In genomic region chr7:117333936-117334335, GRCm38 (mm10) we compare ENCODE assay signal across 30 mouse cellular contexts. TPM values are rescaled to one million over a fixed set of nuclear protein-coding genes. Genes with fewer than 3 reads are reported as not detected.
DNase-seq lines count a peak whose midpoint lies in the region; ATAC-seq and TF ChIP-seq lines count a peak whose summit lies in the region.
"Had no signal": no experiment of that assay in that cellular context is flagged by ENCODE, and none has a peak within 500 bp of the region (broad histone marks: within the 10 kb centered on the region; RNA-seq: fewer than 3 reads in every experiment).

No protein-coding gene starts in this region.

- no peak overlapping the region for H3K27ac ChIP-seq in intestine, postnatal 0 days (ENCODE audit: low read depth, low read length)
- H3K27ac ChIP-seq in forebrain, embryonic 14.5 days (ENCODE audit: low read depth, low read length) = no peak overlapping the region
- H3K27ac ChIP-seq: embryonic facial prominence, embryonic 13.5 days; forebrain, embryonic 12.5 days; gastrocnemius, adult 2 months; hindbrain, embryonic 10.5 days; hindbrain, embryonic 13.5 days had no signal

- H3K4me3 ChIP-seq in E14TG2a.4 (replicated peaks; ENCODE audit: low read length) = no peak overlapping the region
- no peak overlapping the region for H3K4me3 ChIP-seq in intestine, postnatal 0 days (ENCODE audit: low read depth, low read length)
- H3K4me3 ChIP-seq in forebrain, embryonic 14.5 days (ENCODE audit: low read depth, low read length) = no peak overlapping the region
- H3K4me3 ChIP-seq: embryonic facial prominence, embryonic 13.5 days; erythroblast, embryonic 14.5 days; forebrain, embryonic 12.5 days; gastrocnemius, adult 2 months; hindbrain, embryonic 10.5 days; hindbrain, embryonic 13.5 days had no signal

- H3K9me3 ChIP-seq in E14TG2a.4 (ENCODE audit: low read length) = no peaks in the 10 kb centered on the region
- no peaks in the 10 kb centered on the region for H3K9me3 ChIP-seq in intestine, postnatal 0 days (ENCODE audit: control insufficient read depth)
- no peaks in the 10 kb centered on the region for H3K9me3 ChIP-seq in forebrain, embryonic 14.5 days (replicated peaks; ENCODE audit: control insufficient read depth, low read length)
- H3K9me3 ChIP-seq: embryonic facial prominence, embryonic 13.5 days; forebrain, embryonic 12.5 days; hindbrain, embryonic 10.5 days; hindbrain, embryonic 13.5 days had no signal

- H3K27me3 ChIP-seq in E14TG2a.4 (ENCODE audit: insufficient read depth, low read length) = no peaks in the 10 kb centered on the region
- no peaks in the 10 kb centered on the region for H3K27me3 ChIP-seq in Patski
- no peaks in the 10 kb centered on the region for H3K27me3 ChIP-seq in intestine, postnatal 0 days (replicated peaks; ENCODE audit: control insufficient read depth, insufficient read depth, low read length)
- no peaks in the 10 kb centered on the region for H3K27me3 ChIP-seq in forebrain, embryonic 14.5 days (replicated peaks; ENCODE audit: control insufficient read depth, insufficient read depth, low read length)
- H3K27me3 ChIP-seq: embryonic facial prominence, embryonic 13.5 days; forebrain, embryonic 12.5 days; hindbrain, embryonic 13.5 days had no signal

- CTCF ChIA-PET in Patski (lab: Charles Lee) = no interaction called here

- ATAC-seq in CD4-positive, CD25-positive, alpha-beta regulatory T cell, adult 4 months = no peak
- no peak for ATAC-seq in Patski
- no peak for ATAC-seq in intestine, postnatal 0 days
- ATAC-seq in forebrain, embryonic 14.5 days = no peak
- ATAC-seq: forebrain, postnatal 0 days; hindbrain, embryonic 16.5 days; inflammation-experienced regulatory T-cells, adult 6 months; intestine, embryonic 16.5 days had no signal

- POLR2A ChIA-PET in Patski (lab: Charles Lee) = no interaction called here

- H3K9ac ChIP-seq in intestine, postnatal 0 days (ENCODE audit: low read depth, low read length) = no peak overlapping the region
- H3K9ac ChIP-seq in forebrain, embryonic 14.5 days (ENCODE audit: low read length) = no peak overlapping the region
- H3K9ac ChIP-seq: embryonic facial prominence, embryonic 13.5 days; forebrain, embryonic 12.5 days; forebrain, postnatal 0 days; hindbrain, embryonic 13.5 days had no signal

- no peak overlapping the region for H3K4me2 ChIP-seq in intestine, postnatal 0 days (replicated peaks; ENCODE audit: low read depth)
- H3K4me2 ChIP-seq in forebrain, embryonic 14.5 days (ENCODE audit: low read length) = no peak overlapping the region
- H3K4me2 ChIP-seq: embryonic facial prominence, embryonic 13.5 days; forebrain, embryonic 12.5 days; heart, embryonic 11.5 days; hindbrain, embryonic 13.5 days had no signal

- intact Hi-C loops in heart, postnatal 10 days (cut with DNase I) = no loop called here

- WGBS in intestine, postnatal 0 days = 79% methylated on average over 5 of the region's 5 CpGs
- WGBS in forebrain, embryonic 14.5 days = 84% methylated on average over 5 of the region's 5 CpGs

- in situ Hi-C loops in Patski (cut with MboI; ENCODE audit: low pct_unique_long_range_greater_than_20kb) = no loop called here

- H3K4me1 ChIP-seq in E14TG2a.4 (replicated peaks; ENCODE audit: low read depth, low read length) = no peaks in the 10 kb centered on the region
- no peaks in the 10 kb centered on the region for H3K4me1 ChIP-seq in intestine, postnatal 0 days (replicated peaks; ENCODE audit: control insufficient read depth, insufficient read depth, low read length)
- H3K4me1 ChIP-seq in forebrain, embryonic 14.5 days (ENCODE audit: control insufficient read depth, insufficient read depth, low read length) = no peaks in the 10 kb centered on the region
- H3K4me1 ChIP-seq: embryonic facial prominence, embryonic 13.5 days; forebrain, embryonic 12.5 days; hindbrain, embryonic 10.5 days; hindbrain, embryonic 13.5 days had no signal

- peak; percentile 42 for TF ChIP-seq CTCF in E14TG2a.4 (conservative IDR thresholded peaks at IDR 0.05; ENCODE audit: low read length)
- TF ChIP-seq CTCF in Patski (IDR thresholded peaks at IDR 0.05) = peak; percentile 17
- TF ChIP-seq CTCF in intestine, postnatal 0 days (IDR thresholded peaks at IDR 0.05; ENCODE audit: low read depth) = no peak

- no peaks in the 10 kb centered on the region for H3K36me3 ChIP-seq in E14TG2a.4 (ENCODE audit: insufficient read depth, low read length)
- H3K36me3 ChIP-seq in intestine, postnatal 0 days (ENCODE audit: control insufficient read depth, insufficient read depth) = no peaks in the 10 kb centered on the region
- H3K36me3 ChIP-seq in forebrain, embryonic 14.5 days (ENCODE audit: control insufficient read depth, insufficient read depth, low read length) = no peaks in the 10 kb centered on the region
- H3K36me3 ChIP-seq: embryonic facial prominence, embryonic 13.5 days; forebrain, embryonic 12.5 days; G1E; hindbrain, embryonic 10.5 days; hindbrain, embryonic 13.5 days had no signal

- peak; percentile 6 for DNase-seq in CD4-positive, CD25-positive, alpha-beta regulatory T cell, adult 2 months (ENCODE audit: low read depth, low spot score)
- no peak for DNase-seq in Patski (ENCODE audit: low read depth, low spot score)
- DNase-seq in induced T-regulatory cell, adult 2 months (ENCODE audit: low read depth) = peak; percentile 1
- DNase-seq in forebrain, embryonic 14.5 days (ENCODE audit: low spot score) = no peak
- DNase-seq in heart, postnatal 10 days = no peak
- DNase-seq: adrenal gland, adult 2 months; adrenal gland, postnatal 14 days; cerebellum, adult 11 months; cerebellum, adult 2 months; cerebellum, adult 9-11 months; cerebellum, postnatal 25 days; forebrain, postnatal 0 days; gastrocnemius, adult 2 months; gastrocnemius, postnatal 14 days; heart, adult 11 months; heart, postnatal 36 days; kidney, adult 2 months had no signal

RNA-seq across cellular contexts. Expression of gene Xylt1, which starts 46.8 kb away (rescaled TPM):
- polyA plus RNA-seq in CD4-positive, CD25-positive, alpha-beta regulatory T cell, adult 4 months (2017; shearing (Covaris generic)) = 1 to 10 TPM; 2.7 to 3.0 TPM
- 20.1 TPM for polyA plus RNA-seq in Patski (2021)
- polyA plus RNA-seq in intestine, postnatal 0 days (2015; fragmentation: Nextera tagmentation; extraction: Ambion mirVana) = 0.52 and 0.60 TPM in 2 replicates
- 1.5 and 2.2 TPM in 2 replicates for polyA plus RNA-seq in forebrain, embryonic 14.5 days (2014; fragmentation: Nextera tagmentation; extraction: Ambion mirVana)
- 1 to 10 TPM; 6.4 to 6.8 TPM for total RNA-seq in heart, postnatal 10 days (2021)
- polyA plus RNA-seq: G1E had no signal

Comparison
In these comparisons a context has a peak if more than half of its experiments do, and no peak if none do; other contexts are left out.
1. DNase-seq: peak in CD4-positive, CD25-positive, alpha-beta regulatory T cell, adult 2 months (single experiment) and induced T-regulatory cell, adult 2 months (single experiment); none in Patski (single experiment), forebrain, embryonic 14.5 days (single experiment) and heart, postnatal 10 days (0 of 2).